Mouse (Mus musculus) c-Kit-positive CD71-negative TER-119-negative erythroid progenitor cells, embryonic 14.5 days (primary cell): ENCODE results near the gene Lce1c.
"Not testable (repeated sequence)": the region's sequence is repeated elsewhere in the genome, so short reads cannot be mapped to it uniquely, and the experiment has no call there.

Experiments
- DNase-seq: peaks from one replicate; pipeline ENCODE4 v3.0.0-alpha.2; 2013; ENCODE audit warnings: low read depth

Lce1c gene

GRCm38 (mm10) chr3:92678947-92679346 lies at the start of gene Lce1c:
TSS of gene Lce1c (plus strand) at chr3:92679247.
- no peak for DNase-seq

GRCm38 (mm10) chr3:92637745-92638652 lies 41.0 kb upstream of the Lce1c start:
- no peak for DNase-seq

GRCm38 (mm10) chr3:92638653-92638991 lies 40.4 kb upstream of the Lce1c start:
- DNase-seq = no peak

- DNase-seq = no peak
Observed at GRCm38 (mm10) chr3:92639854-92640253, 39.2 kb upstream of the Lce1c start.

- no peak for DNase-seq
Observed at GRCm38 (mm10) chr3:92648207-92648606, 30.8 kb upstream of the Lce1c start, which contains the start of gene Lce1a1. TSS of gene Lce1a1 (minus strand) at chr3:92648307.

GRCm38 (mm10) chr3:92656826-92657225 lies 22.2 kb upstream of the Lce1c start, which contains the start of gene Lce1b:
TSS of gene Lce1b (minus strand) at chr3:92656926.
- no peak for DNase-seq

GRCm38 (mm10) chr3:92670215-92670614 lies 8.8 kb upstream of the Lce1c start, which contains the start of gene Lce1a2:
TSS of gene Lce1a2 (minus strand) at chr3:92670315.
- DNase-seq = no peak

- no peak for DNase-seq
Observed at GRCm38 (mm10) chr3:92687110-92687509, 8.1 kb downstream of the Lce1c start, which contains the start of gene Lce1d. TSS of gene Lce1d (minus strand) at chr3:92687210.

- DNase-seq = not testable (repeated sequence)
Observed at GRCm38 (mm10) chr3:92689154-92689553, 10.1 kb downstream of the Lce1c start.

- DNase-seq = no peak
Observed at GRCm38 (mm10) chr3:92691688-92692087, 12.6 kb downstream of the Lce1c start.

- no peak for DNase-seq
Observed at GRCm38 (mm10) chr3:92694613-92695012, 15.6 kb downstream of the Lce1c start.

GRCm38 (mm10) chr3:92708974-92709373 lies 29.9 kb downstream of the Lce1c start, which contains the start of gene Lce1e:
TSS of gene Lce1e (minus strand) at chr3:92709074.
- no peak for DNase-seq

- no peak for DNase-seq
Observed at GRCm38 (mm10) chr3:92715122-92715521, 36.1 kb downstream of the Lce1c start.

- no peak for DNase-seq
Observed at GRCm38 (mm10) chr3:92720250-92720649, 41.2 kb downstream of the Lce1c start, which contains the start of gene Lce1f. TSS of gene Lce1f (minus strand) at chr3:92720350.

GRCm38 (mm10) chr3:92722631-92723030 lies 43.6 kb downstream of the Lce1c start:
- no peak for DNase-seq
